Mouse (Mus musculus) olfactory bulb, adult 2 months (tissue): Measurements from ENCODE around the gene Spata2l. TPM values are rescaled to one million over a fixed set of nuclear protein-coding genes. Genes with fewer than 3 reads are reported as not detected.
"Not testable (repeated sequence)": the region's sequence is repeated elsewhere in the genome, so short reads cannot be mapped to it uniquely, and the experiment has no call there.

ENCODE experiments used
- H3K27ac ChIP-seq: fragments of 200-500 bp; 2 replicates; pipeline ENCODE4 v1.5.1; 2012; ENCODE audit warnings: low read depth, low read length; ENCODE audit not compliant: insufficient read depth
- H3K4me1 ChIP-seq: fragments of 200-500 bp; 2 replicates; pipeline ENCODE4 v1.6.1; 2012; ENCODE audit warnings: low read length; ENCODE audit not compliant: control insufficient read depth, insufficient read depth
- H3K4me3 ChIP-seq: fragments of 200-500 bp; 2 replicates; pipeline ENCODE4 v1.5.1; 2012; ENCODE audit warnings: mild to moderate bottlenecking, low read depth, low read length, moderate library complexity; ENCODE audit not compliant: insufficient read depth
- CTCF ChIP-seq: fragments of 200-500 bp; IDR thresholded peaks from 2 replicates; pipeline ENCODE4 v1.5.1; 2012; ENCODE audit warnings: low read depth, mild to moderate bottlenecking, low read length, moderate library complexity; ENCODE audit not compliant: insufficient read depth
- POLR2A ChIP-seq: fragments of 200-500 bp; IDR thresholded peaks from 2 replicates; pipeline ENCODE4 v1.6.1; 2012; ENCODE audit warnings: mild to moderate bottlenecking, low read depth, low read length, moderate library complexity; ENCODE audit not compliant: insufficient read depth
- WGBS: fragments of 180-500 bp; shearing (Covaris S2); methylation state at CpG from one replicate; pipeline ENCODE4 v1.1.7; 2018; 5-methylcytosine and 5-hydroxymethylcytosine counted together
- polyA plus RNA-seq: library from polyadenylated mRNA; stranded (reverse); fragments of >200 nt; gene quantifications from 2 replicates; pipeline ENCODE4 v1.2.4, GENCODE M21; 2012; ENCODE audit warnings: low replicate concordance; ENCODE audit not compliant: missing spikeins, insufficient read depth, insufficient read length

Gene Spata2l
- polyA plus RNA-seq, 1 experiment, result not detected

- TF ChIP-seq POLR2A, result no peak
- 10% methylated on average over 22 of the region's 22 CpGs for WGBS
- no peak overlapping the region; the same call in 1 of the 2 replicates for H3K27ac ChIP-seq
Measured at GRCm38 (mm10) chr8:123213118-123213772, 22.8 kb downstream of the Spata2l start.

DNA sequence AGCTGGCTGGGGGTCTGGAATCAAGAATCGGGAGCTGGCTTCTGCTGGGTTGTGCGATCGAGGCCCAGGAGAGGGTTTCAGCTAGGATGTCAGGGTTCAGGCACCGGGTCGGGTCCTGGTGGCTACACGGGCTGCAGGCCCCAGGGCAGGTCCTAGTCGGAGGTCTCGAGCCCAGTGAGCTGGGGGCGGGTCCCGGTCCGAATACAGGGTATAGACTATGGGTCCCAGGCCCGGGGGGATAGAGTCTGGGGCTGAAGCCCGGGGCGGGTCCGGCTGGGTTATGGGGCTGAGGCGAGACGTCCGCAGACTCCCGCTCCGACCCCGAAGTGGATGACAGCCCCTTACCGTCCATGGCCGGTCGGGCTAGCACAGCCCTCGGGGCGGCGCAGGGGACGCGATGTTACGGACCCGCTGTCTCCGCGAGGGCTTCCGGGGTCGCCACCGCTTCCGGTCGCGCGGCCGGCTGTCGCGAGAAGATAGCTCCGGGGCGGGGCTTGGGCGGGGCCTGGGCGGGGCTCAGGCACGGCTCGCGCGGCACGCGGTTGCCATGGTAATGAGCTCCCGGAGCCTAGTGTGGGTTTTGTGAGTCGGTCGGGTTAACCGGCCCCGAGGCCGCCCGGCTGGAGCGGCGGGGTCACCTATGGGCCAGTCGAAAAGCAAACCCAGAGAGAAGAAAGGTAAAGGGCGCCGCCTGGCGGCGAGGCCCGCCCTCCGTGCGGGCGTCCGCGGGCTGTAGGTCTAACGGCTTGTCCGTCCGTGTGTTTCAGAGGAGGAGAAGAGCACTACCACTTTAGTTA, 23.5 kb downstream of the Spata2l start, which contains the start of the genes Chmp1a and Spata33:
TSS of gene Chmp1a (minus strand) at position 443 of the 797 bp plus-strand sequence.
TSS of gene Spata33 (plus strand) at position 512 of the 797 bp plus-strand sequence.
- Histone ChIP-seq H3K27ac (no peak within 1 kb of the TSS; the same call in 1 of the 2 replicates), H3K4me3 (peak within 1 kb of the TSS; percentile 71), H3K4me1 (peaks cover 11% of the 10 kb centered on the region)
- TF ChIP-seq POLR2A (peak; percentile 90), CTCF (peak; percentile 88)
- WGBS, result under 1% methylated on average over 76 of the region's 76 CpGs

More at GRCm38 (mm10) chr8:123213118-123213772, 22.8 kb downstream of the Spata2l start:
- Histone ChIP-seq H3K4me1 (peaks cover 11% of the 10 kb centered on the region), H3K4me3 (peak overlapping the region; percentile 71)

DNA sequence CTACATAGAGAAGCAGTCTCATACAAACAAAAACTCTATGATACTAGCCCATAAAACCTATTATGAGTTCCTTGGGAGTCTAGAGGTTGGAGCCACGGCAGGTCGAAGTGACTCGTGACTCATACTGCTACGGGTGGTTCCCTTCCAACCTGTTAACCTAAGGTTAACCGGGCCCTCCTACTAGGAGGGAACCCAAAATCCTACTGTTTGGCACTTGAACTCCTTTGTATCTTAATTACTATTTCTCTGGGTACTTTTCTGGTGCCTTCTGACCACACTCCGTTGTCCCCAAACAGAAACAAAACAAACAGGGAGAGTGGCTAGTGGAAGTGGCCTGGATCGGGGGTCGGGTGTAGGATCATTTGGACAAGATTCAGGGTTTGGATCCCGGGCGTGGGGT, 24.2 kb downstream of the Spata2l start:
- H3K4me1 ChIP-seq, result peaks cover 11% of the 10 kb centered on the region
- H3K27ac ChIP-seq, result no peak overlapping the region
- TF ChIP-seq POLR2A, result no peak
- TF ChIP-seq CTCF, result no peak
- H3K4me3 ChIP-seq, result peak overlapping the region; percentile 71
- 33% methylated on average over 10 of the region's 10 CpGs for WGBS

DNA sequence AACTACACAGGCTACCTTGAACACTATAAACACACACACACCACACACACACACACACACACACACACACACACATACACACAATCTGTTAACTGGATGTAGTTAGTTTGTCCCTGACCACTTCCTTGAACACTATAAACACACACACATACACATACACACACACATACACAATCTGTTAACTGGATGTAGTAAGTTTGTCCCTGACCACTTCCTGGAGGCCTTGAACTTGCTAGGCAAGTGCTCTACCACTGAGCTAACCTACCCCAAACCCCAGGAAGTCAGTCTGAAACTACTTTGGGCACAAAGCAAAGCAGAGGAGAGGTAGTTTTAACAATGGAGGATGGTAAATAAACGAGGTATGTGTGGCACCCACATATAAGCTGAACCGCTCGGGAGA, 32.5 kb downstream of the Spata2l start:
- H3K4me3 ChIP-seq, result no peak overlapping the region
- no peak overlapping the region for H3K27ac ChIP-seq
- 71% methylated on average over 3 of the region's 3 CpGs for WGBS
- TF ChIP-seq POLR2A (no peak), CTCF (no peak)
- no peaks in the 10 kb centered on the region for H3K4me1 ChIP-seq

DNA sequence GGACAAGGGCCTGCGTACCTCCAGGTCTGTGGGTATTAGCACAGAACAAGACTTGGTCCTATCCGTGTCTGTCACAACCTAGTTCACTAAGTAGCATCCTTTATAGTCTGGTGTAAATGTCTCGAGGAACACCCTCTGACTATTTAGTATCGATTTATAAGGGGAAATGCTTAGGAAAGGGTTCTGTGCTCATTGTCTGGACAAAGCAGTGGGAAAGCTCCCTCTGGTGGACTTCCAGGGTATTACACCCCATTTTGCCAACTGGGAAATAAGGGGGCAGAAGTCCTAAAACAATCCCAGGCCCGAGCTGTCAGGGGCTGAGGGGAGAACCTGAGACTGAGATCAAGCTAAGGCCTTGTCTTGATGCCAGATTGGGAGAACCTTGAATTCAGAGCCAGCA, 33.7 kb downstream of the Spata2l start:
- Histone ChIP-seq H3K27ac (no peak overlapping the region), H3K4me1 (no peaks in the 10 kb centered on the region), H3K4me3 (no peak overlapping the region)
- TF ChIP-seq POLR2A (no peak), CTCF (no peak)
- WGBS, result 20% methylated on average over 5 of the region's 5 CpGs

DNA sequence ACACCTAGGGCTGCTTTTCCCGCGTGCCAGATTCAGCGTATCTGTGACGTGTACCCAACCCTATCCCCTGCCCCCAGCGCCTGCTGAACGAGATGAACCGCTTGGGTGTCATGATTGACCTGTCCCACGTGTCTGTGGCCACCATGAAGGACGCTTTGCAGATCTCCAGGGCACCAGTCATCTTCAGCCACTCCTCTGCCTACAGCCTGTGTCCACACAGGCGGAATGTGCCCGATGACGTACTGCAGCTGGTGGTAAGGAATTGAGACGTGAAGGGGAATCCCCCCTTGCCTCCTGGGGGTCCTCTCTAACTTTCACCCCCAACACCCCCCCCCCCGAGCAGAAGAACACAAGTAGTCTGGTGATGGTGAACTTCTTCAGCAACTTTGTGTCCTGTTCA, 36.2 kb downstream of the Spata2l start:
- H3K4me1 ChIP-seq, result no peaks in the 10 kb centered on the region
- no peak overlapping the region for H3K27ac ChIP-seq
- H3K4me3 ChIP-seq, result no peak overlapping the region
- TF ChIP-seq POLR2A (no peak), CTCF (no peak)
- 74% methylated on average over 14 of the region's 14 CpGs for WGBS

- not testable (repeated sequence) for H3K4me3 ChIP-seq, H3K4me1 ChIP-seq, H3K27ac ChIP-seq
- WGBS, result 84% methylated on average over 5 of the region's 5 CpGs
Measured at GRCm38 (mm10) chr8:123197016-123197415, 39.0 kb downstream of the Spata2l start.

DNA sequence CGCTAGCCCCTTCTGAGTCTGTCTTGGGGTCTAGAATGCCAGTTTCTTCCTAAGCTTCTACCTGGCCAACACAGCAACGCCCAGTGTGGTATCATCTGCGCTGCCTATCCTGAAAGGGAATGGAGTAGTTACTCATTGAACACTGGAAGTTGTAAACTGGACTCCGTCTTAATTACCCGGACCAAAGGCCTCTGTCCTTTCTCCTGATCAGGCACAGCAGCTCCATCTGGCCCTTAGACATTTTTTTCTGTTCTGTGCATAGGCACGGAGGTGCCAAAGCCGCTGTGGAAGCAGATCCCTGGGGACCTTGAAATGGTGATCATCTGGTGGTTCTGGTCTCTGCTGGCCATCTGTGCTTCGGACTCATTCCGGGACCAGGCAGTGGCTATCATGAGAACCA, 42.3 kb downstream of the Spata2l start:
- TF ChIP-seq CTCF (no peak), POLR2A (no peak)
- WGBS, result 94% methylated on average over 9 of the region's 9 CpGs
- Histone ChIP-seq H3K27ac (no peak overlapping the region), H3K4me1 (peaks cover 24% of the 10 kb centered on the region), H3K4me3 (no peak overlapping the region)

GRCm38 (mm10) chr8:123191908-123192307, 44.1 kb downstream of the Spata2l start:
- H3K4me3 ChIP-seq, result no peak overlapping the region
- H3K27ac ChIP-seq, result peak overlapping the region; percentile 80
- 57% methylated on average over 8 of the region's 8 CpGs for WGBS
- H3K4me1 ChIP-seq, result peaks cover 31% of the 10 kb centered on the region
- TF ChIP-seq POLR2A (no peak), CTCF (no peak)
